Mouse (Mus musculus): ENCODE data around the gene Fzd1.
A peak's percentile ranks its signal among the peaks of the same experiment; 100 is the strongest.

Fzd1 gene

GRCm38 (mm10) chr5:4757902-4758301, at the start of gene Fzd1:
Gene Fzd1 (minus strand): TSS chr5:4758035.
- peak; percentile 91 for DNase-seq

- no peak for DNase-seq
Measured at GRCm38 (mm10) chr5:4805228-4805627, 47.4 kb upstream of the Fzd1 start.

DNA sequence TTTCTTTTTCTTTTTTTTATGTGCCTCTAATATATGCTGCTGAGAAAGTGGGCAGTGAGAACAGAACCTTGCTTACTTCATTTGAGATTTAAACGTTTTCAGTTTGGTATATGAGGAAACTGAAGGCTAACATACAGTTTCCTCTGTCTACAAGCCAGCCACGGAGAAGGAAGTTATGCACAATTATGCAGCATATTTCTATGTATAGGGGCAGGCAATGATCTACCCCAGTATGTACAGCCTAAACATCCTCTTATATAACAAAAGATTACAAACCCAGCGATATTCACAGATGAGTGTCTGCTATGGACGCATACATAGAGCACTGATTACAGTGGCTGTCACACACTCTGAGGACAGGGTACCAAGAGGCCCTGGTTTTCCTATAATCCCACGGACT, 45.9 kb upstream of the Fzd1 start:
- DNase-seq: no peak

DNA sequence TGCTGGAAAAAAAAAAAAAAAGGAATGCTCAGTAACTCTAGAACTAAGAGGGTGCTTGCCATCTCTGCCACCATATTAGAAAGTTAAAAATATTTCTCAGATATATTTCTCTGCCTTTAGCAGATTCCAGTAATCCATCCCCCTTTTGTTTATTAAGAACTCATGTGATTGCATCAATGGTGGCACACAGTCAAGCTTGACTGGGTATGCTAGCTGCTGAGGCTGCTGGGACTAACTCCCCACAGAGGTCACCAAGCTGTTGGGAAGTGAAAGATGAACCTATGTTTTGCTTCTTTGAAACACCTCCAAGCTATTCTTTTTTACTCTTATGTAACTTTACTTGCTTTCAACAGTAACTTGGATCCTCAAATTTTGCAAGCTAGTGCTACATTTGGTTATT, 44.1 kb upstream of the Fzd1 start:
- DNase-seq: no peak

- no peak for DNase-seq
Measured at GRCm38 (mm10) chr5:4801096-4801850, 43.4 kb upstream of the Fzd1 start.

DNA sequence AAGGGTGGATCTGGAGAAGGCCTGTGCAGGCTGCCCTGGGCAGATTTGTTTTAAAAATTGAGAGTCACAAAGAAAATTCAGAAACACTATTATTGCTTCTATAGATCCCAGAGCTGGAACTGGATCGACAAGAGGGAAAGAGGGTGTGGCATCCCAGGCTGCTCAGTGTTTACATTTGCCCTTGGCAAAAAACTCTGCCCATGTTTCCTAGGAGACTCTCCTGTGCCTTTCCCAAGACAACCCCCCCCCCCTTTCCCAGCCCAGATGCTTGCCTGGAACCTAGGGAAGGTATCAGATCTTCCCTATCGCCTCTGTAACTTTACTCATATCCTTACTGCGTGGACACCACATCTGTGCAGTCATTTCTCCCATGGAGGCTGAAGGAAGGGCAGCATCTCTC, 33.4 kb upstream of the Fzd1 start:
- DNase-seq: no peak

- no peak for DNase-seq
Measured at GRCm38 (mm10) chr5:4790265-4790664, 32.4 kb upstream of the Fzd1 start.

DNA sequence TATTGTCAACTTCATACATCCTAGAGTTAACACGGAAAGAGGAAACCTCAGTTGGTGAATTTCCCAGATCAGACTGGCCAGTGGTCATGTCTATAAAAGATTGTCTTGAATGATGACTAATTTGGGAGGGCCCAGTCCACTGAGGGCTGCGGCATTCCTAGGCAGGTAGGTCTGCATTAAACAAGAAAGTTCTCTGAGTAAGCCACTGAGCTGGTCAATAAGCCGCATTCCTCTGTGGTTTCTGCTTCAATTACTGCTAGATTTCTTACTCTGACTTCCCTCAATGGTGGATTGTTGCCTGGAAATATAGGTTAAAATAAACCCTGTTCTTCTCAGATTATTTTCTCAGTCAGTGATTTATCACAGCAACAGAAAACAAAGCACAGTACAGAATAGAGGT, 30.6 kb upstream of the Fzd1 start:
- no peak for DNase-seq

GRCm38 (mm10) chr5:4786816-4787215, 29.0 kb upstream of the Fzd1 start:
- DNase-seq: no peak

DNA sequence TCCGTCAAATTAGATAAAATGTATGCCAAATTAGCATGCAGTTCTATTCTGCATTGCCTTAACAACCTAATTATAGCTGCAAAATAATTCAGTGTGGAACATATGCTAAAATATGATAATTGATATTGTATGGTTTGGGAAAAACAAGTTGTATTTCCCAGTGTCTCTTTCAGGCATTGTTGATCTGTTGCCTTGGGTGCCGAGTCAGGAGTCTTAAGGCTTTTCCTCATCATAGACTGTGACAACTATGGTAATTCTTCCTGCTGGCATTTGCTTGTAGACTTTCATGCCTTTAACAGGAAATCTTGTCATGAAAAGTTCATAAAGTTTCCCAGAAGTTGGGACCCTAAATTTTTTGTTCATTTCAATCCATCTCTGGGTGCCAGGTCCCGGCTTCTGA, 20.4 kb upstream of the Fzd1 start:
- no peak for DNase-seq

DNA sequence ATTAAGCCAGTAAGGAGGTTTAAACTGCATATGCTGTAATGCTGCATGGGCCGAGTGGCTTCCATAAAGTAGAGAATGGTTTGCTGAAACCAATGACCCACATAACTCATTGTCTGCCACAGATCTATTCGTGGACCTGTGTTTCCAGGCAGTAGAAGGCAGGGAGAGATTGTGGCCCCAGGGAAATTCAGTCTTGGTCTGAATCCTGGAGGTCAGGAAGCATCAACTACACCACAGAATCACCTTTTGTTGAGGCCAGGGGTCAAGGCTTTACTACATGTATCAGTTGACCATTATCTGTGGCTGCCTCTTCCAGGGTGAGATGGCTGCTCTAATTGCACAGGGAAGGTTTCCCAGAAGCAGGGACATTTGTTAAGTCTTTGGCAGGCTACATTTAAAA, 18.7 kb upstream of the Fzd1 start:
- DNase-seq: no peak

GRCm38 (mm10) chr5:4773090-4773772, 15.4 kb upstream of the Fzd1 start:
- DNase-seq: no peak

DNA sequence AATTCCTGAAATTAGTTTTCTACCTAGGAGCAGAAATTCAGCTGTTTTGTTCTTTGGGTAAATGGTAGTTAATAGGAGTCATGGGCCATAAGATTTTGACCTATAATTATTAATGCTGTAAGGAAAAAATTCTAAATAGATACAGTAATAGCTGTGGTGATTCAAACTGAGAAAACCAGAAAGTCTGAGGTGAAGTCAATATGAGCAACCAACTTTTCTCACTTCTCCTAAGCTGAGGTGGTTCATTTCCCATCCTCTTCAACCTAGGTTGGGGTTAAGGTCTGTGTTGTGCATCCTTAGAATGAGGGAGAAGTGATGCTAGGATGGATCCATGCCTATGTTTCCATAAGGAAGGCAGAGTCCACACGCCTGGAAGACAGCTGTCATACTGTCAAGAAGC, 12.8 kb upstream of the Fzd1 start:
- DNase-seq: no peak

- DNase-seq: no peak
Measured at GRCm38 (mm10) chr5:4767896-4768295, 10.1 kb upstream of the Fzd1 start.

DNA sequence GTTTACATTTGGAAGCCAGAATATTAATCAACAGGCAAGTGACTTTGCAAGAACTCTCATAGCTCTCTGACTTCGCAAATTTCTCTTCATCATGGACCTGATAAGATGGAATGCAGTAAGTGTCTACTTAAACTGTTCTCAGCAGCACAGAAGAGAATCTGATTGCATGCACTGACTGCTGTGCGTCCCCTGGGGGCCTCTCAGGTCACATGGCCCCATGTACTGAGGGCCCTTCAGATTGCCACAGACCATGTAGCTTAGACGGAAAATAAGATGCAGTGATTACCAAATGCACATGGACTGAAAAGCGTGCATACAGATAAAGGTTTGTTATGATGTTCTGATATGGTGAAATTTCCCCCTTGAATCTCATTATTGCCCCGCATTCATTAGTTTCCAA, 8.9 kb upstream of the Fzd1 start:
- no peak for DNase-seq

DNA sequence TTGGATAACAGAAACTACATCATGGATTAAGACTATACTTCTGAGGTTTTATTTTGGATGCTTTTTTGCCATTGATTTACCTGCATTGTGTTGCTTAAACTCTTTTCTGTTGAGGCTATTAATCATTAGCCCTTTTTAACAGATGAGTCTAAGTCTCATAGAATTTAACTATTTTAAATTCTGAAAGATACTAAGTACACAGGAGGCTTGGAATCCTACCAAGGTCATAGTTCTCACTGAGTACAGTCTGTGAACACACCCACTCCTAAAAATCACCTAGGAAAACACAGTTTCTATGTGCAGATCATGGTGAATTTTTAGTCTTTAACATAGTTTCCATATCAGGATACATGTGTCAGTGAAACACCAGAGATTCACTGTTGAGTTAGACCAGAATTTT, 4.1 kb upstream of the Fzd1 start:
- DNase-seq: no peak

- DNase-seq: no peak
Measured at GRCm38 (mm10) chr5:4758331-4759080, 671 bp upstream of the Fzd1 start.

GRCm38 (mm10) chr5:4756871-4757711, 744 bp downstream of the Fzd1 start:
- DNase-seq: peak; percentile 65

- peak; percentile 56 for DNase-seq
Measured at GRCm38 (mm10) chr5:4756001-4756681, 1.7 kb downstream of the Fzd1 start.

DNA sequence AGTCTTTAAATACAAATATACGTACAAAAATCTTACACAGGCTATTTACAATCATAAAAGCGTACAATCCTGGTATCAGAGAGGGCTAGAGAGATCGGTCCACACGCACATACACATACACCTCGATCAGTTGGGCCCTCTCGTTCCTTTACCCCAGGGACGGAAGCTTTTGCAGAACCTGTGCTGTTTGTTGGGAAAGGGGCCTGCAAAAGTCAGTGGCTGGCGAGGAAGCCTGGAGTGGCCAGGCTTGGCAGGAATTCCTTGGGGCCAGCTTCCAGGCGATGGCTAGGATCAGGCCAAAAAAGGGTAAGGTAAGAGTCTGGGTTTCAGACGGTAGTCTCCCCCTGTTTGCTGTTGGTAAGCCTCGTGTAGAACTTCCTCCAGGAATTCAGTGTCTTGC, 2.5 kb downstream of the Fzd1 start:
- DNase-seq: no peak

- DNase-seq: no peak
Measured at GRCm38 (mm10) chr5:4754701-4755281, 3.0 kb downstream of the Fzd1 start.

GRCm38 (mm10) chr5:4753161-4753560, 4.7 kb downstream of the Fzd1 start:
- DNase-seq: no peak

All from cerebellum, adult 11-12 months (tissue).